Mouse (Mus musculus): ENCODE results near the gene Spata2. TPM values are rescaled to one million over a fixed set of nuclear protein-coding genes. Genes with fewer than 3 reads are reported as not detected.

Spata2 gene
- polyA plus RNA-seq, 1 experiment from 2014 or later = 16.0 TPM

DNA sequence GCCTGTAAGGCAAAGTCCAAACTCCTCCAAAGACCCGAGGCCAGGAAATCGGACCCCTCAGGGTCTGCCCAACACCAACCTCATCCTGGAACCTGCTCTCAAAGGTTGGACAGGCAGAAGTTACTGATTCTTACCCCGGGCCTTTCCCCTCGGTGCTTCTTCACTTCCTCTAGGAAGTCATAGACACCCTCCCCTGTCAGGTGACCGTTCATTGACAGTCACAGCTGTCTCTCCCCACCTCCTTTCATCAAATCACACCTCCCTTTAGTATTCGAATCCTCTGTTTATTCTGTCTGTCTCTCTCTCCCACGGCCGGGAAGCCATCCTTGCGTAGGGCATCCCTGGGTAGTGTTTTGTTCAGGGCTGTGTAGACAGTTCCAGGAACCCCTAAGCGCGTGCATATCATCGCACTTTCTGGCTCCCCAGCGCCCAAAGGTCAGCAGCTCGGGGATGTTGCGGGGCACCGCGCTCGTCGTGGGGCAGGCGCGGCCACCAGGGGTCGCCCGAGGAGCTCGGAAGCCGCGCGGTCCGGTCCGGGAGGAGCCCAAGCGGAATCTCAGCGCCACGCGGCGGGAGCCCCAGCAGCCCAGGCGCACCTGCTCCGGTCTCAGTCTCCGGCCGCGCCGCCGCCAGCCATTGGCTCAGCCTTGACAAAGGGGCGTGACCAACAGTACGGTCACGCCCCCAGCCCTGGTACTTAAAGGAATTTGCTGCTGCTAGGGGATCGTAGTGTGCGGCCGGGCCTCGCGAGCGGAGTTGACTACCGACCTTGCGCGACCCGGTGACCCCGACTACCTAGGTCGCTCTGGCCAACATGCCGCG, 45.0 kb upstream of the Spata2 start, which contains the start of gene Snai1:
Snai1 (plus strand) TSS at position 720 of the 822 bp plus-strand sequence.
- H3K27me3 ChIP-seq (ENCODE audit: control insufficient read depth, insufficient read depth, low read length) = peaks cover 8% of the 10 kb centered on the region
- peak within 1 kb of the TSS; percentile 93 for H3K4me3 ChIP-seq (ENCODE audit: low read depth, low read length)
- under 1% methylated on average over 58 of the region's 58 CpGs for WGBS
- H3K9me3 ChIP-seq (ENCODE audit: control insufficient read depth, low read length) = no peaks in the 10 kb centered on the region
- H3K36me3 ChIP-seq (ENCODE audit: control insufficient read depth, insufficient read depth, low read length) = peaks cover 6% of the 10 kb centered on the region
- ATAC-seq (ENCODE audit: insufficient number of reproducible peaks, low FRiP score, low TSS enrichment, low read depth) = peak; percentile 89
- H3K27ac ChIP-seq (replicated peaks; ENCODE audit: low read depth, low read length) = peak within 1 kb of the TSS; percentile 73
- peaks cover 39% of the 10 kb centered on the region for H3K4me1 ChIP-seq (ENCODE audit: control insufficient read depth, insufficient read depth, low read length)
- H3K4me2 ChIP-seq (ENCODE audit: low read depth, severe bottlenecking) = peak within 1 kb of the TSS; percentile 94
- DNase-seq (ENCODE audit: low spot score) = peak; percentile 98
- peak within 1 kb of the TSS; percentile 76 for H3K9ac ChIP-seq (ENCODE audit: low read length)

DNA sequence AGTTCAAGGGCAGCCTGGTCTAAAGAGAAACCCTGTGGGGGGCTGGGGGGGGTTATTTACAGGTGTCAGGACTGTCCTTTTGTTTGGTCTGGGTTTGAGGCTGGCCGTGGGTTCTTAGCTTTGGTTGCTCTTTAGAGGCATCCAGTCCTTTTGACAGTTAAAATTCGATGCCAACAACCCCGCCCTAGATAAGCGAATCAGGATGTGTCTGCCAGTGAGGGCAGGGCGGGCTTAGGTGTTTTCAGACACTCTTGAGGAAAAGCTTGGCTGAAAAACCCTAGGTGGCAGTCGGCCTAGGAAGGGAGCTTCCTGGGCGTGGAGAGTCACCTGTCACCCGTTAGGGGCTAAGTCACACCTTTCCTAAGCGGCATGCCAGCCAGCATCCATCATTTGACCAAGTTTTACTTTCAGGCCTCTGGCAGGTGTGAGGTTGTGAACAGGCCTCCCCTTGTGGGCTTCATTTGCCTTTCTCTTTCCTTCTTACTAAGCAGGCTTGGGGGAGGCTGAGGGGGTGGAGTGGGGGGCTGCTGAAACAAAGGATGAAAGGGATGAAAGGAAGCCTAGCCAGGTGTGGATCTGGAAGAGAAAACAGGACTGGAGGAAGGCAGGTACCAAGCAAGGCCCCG, 43.7 kb upstream of the Spata2 start:
- no peak overlapping the region for H3K9ac ChIP-seq (ENCODE audit: low read length)
- no peak overlapping the region for H3K27ac ChIP-seq (replicated peaks; ENCODE audit: low read depth, low read length)
- no peak for ATAC-seq (ENCODE audit: insufficient number of reproducible peaks, low FRiP score, low TSS enrichment, low read depth)

DNA sequence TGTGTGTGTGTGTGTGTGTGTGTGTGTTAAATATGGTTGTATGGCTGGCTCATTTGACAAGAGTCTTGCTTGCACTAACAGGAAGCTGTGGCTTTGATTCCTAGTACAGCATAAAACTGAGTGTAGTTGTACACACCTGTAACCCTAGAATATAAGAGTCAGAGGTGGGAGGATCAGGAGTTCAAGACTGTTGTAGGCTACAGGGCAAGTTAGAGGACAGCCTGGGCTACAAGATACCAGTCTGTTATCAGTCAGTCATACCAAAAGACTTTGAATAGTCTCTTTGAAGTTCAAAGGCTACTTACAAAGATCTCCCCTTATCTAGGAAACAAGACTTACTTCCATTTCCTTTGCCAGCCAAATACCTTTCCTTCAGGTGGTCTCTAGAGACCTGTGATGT, 41.2 kb upstream of the Spata2 start:
- 0 out of 2 replicates have a peak, but pooled peaks cover 2% of the 10 kb centered on the region for H3K36me3 ChIP-seq (ENCODE audit: control insufficient read depth, insufficient read depth, low read length)
- H3K9me3 ChIP-seq (ENCODE audit: control insufficient read depth, low read length) = no peaks in the 10 kb centered on the region
- ATAC-seq (ENCODE audit: insufficient number of reproducible peaks, low FRiP score, low TSS enrichment, low read depth) (no peak), DNase-seq (ENCODE audit: low spot score) (no peak)
- H3K4me3 ChIP-seq (ENCODE audit: low read depth, low read length) = no peak overlapping the region
- H3K9ac ChIP-seq (ENCODE audit: low read length) = no peak overlapping the region
- peaks cover 7% of the 10 kb centered on the region for H3K4me1 ChIP-seq (ENCODE audit: control insufficient read depth, insufficient read depth, low read length)
- peaks cover 8% of the 10 kb centered on the region for H3K27me3 ChIP-seq (ENCODE audit: control insufficient read depth, insufficient read depth, low read length)
- no peak overlapping the region for H3K27ac ChIP-seq (replicated peaks; ENCODE audit: low read depth, low read length)
- no peak overlapping the region for H3K4me2 ChIP-seq (ENCODE audit: low read depth, severe bottlenecking)

More for the DNA sequence above, 43.7 kb upstream of the Spata2 start:
- Histone ChIP-seq H3K4me3 (ENCODE audit: low read depth, low read length) (no peak overlapping the region), H3K36me3 (ENCODE audit: control insufficient read depth, insufficient read depth, low read length) (0 out of 2 replicates have a peak, but pooled peaks cover 2% of the 10 kb centered on the region), H3K4me2 (ENCODE audit: low read depth, severe bottlenecking) (no peak overlapping the region), H3K27me3 (ENCODE audit: control insufficient read depth, insufficient read depth, low read length) (peaks cover 8% of the 10 kb centered on the region), H3K4me1 (ENCODE audit: control insufficient read depth, insufficient read depth, low read length) (peaks cover 26% of the 10 kb centered on the region), H3K9me3 (ENCODE audit: control insufficient read depth, low read length) (no peaks in the 10 kb centered on the region)
- no peak for DNase-seq (ENCODE audit: low spot score)
- WGBS = 31% methylated on average over 10 of the region's 10 CpGs

DNA sequence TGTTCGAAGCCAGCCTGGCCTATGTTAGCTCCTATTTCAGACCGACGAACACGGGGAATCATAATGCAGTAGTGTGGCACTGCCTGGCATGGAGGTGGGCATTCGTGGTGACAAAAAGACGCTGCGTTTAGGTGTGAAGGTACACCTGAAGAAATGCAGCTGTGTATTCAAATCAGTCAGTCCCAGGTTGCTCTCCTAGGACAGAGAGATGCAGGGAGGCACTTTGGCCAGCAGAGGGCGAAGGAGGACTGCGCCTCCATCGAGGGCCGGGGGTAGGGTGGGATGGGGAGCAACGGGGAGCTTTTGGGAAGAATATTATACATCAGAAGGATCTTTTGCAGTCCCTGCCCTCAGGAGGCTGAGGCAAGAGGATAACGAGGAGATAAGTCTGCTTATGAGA, 39.4 kb upstream of the Spata2 start:
- Histone ChIP-seq H3K4me2 (ENCODE audit: low read depth, severe bottlenecking) (no peak overlapping the region), H3K4me3 (ENCODE audit: low read depth, low read length) (no peak overlapping the region), H3K4me1 (ENCODE audit: control insufficient read depth, insufficient read depth, low read length) (peaks cover under 1% of the 10 kb centered on the region), H3K9ac (ENCODE audit: low read length) (no peak overlapping the region), H3K27me3 (ENCODE audit: control insufficient read depth, insufficient read depth, low read length) (peaks cover 3% of the 10 kb centered on the region), H3K36me3 (ENCODE audit: control insufficient read depth, insufficient read depth, low read length) (no peaks in the 10 kb centered on the region), H3K9me3 (ENCODE audit: control insufficient read depth, low read length) (no peaks in the 10 kb centered on the region), H3K27ac (replicated peaks; ENCODE audit: low read depth, low read length) (no peak overlapping the region)
- ATAC-seq (ENCODE audit: insufficient number of reproducible peaks, low FRiP score, low TSS enrichment, low read depth) (no peak), DNase-seq (ENCODE audit: low spot score) (peak; percentile 80)
- WGBS = 19% methylated on average over 13 of the region's 13 CpGs

DNA sequence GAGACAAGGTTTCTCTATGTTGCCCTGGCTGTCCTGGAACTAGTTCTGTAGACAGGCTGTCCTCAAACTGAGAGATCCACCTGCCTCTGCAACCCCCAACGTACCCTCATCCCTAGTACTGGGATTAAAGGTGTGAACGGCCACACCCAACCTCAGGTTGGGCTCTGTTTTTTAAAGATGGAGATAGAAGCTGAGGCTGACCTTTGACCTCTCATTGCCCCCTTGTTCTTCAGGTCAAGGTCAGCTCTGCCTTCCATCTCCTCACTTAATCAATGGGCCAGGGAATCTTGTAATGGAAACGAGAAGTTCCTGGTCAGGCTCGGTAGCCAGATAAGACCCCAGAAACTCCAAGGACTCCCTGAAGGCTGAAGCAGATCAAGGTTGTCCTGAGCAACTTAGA, 37.8 kb upstream of the Spata2 start:
- ATAC-seq (ENCODE audit: insufficient number of reproducible peaks, low FRiP score, low TSS enrichment, low read depth) (no peak), DNase-seq (ENCODE audit: low spot score) (no peak)
- no peaks in the 10 kb centered on the region for H3K4me1 ChIP-seq (ENCODE audit: control insufficient read depth, insufficient read depth, low read length)
- no peak overlapping the region for H3K4me3 ChIP-seq (ENCODE audit: low read depth, low read length)
- H3K27ac ChIP-seq (replicated peaks; ENCODE audit: low read depth, low read length) = no peak overlapping the region
- no peaks in the 10 kb centered on the region for H3K9me3 ChIP-seq (ENCODE audit: control insufficient read depth, low read length)
- H3K4me2 ChIP-seq (ENCODE audit: low read depth, severe bottlenecking) = no peak overlapping the region
- 71% methylated on average over 4 of the region's 4 CpGs for WGBS
- no peaks in the 10 kb centered on the region for H3K36me3 ChIP-seq (ENCODE audit: control insufficient read depth, insufficient read depth, low read length)
- no peak overlapping the region for H3K9ac ChIP-seq (ENCODE audit: low read length)
- H3K27me3 ChIP-seq (ENCODE audit: control insufficient read depth, insufficient read depth, low read length) = no peaks in the 10 kb centered on the region

DNA sequence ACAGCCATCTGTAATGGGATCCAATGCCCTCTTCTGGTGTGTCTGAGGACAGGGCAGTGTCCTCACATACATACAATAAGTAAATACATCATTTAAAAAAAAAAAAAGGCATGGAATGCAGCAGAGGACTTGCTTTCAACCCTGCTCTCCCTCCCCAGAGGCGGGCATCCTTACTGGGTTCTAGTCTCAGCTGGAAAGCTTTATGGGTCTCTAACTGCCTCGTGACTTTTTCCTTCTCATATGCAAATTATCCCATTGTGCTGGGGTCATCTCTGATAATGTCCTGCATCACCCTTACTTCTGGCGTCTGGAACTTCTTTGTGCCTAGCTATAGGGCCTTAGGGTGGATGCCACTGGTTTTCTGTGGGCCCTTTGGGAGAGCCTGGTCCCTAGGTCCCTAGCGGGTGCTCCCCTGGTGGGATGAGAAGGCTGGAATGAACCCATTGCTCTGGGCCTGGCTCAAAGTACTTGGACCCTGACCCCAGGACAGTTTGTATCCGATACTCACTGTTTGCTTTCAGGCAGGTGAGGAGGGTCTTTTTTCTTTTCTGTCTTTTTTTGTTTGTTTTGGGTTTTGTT, 37.3 kb upstream of the Spata2 start:
- WGBS = 44% methylated on average over 5 of the region's 5 CpGs
- no peaks in the 10 kb centered on the region for H3K36me3 ChIP-seq (ENCODE audit: control insufficient read depth, insufficient read depth, low read length)
- no peaks in the 10 kb centered on the region for H3K27me3 ChIP-seq (ENCODE audit: control insufficient read depth, insufficient read depth, low read length)
- no peaks in the 10 kb centered on the region for H3K9me3 ChIP-seq (ENCODE audit: control insufficient read depth, low read length)
- no peak overlapping the region for H3K27ac ChIP-seq (replicated peaks; ENCODE audit: low read depth, low read length)
- no peak overlapping the region for H3K4me2 ChIP-seq (ENCODE audit: low read depth, severe bottlenecking)
- H3K4me1 ChIP-seq (ENCODE audit: control insufficient read depth, insufficient read depth, low read length) = no peaks in the 10 kb centered on the region
- DNase-seq (ENCODE audit: low spot score) (no peak), ATAC-seq (ENCODE audit: insufficient number of reproducible peaks, low FRiP score, low TSS enrichment, low read depth) (no peak)
- no peak overlapping the region for H3K9ac ChIP-seq (ENCODE audit: low read length)
- H3K4me3 ChIP-seq (ENCODE audit: low read depth, low read length) = no peak overlapping the region

DNA sequence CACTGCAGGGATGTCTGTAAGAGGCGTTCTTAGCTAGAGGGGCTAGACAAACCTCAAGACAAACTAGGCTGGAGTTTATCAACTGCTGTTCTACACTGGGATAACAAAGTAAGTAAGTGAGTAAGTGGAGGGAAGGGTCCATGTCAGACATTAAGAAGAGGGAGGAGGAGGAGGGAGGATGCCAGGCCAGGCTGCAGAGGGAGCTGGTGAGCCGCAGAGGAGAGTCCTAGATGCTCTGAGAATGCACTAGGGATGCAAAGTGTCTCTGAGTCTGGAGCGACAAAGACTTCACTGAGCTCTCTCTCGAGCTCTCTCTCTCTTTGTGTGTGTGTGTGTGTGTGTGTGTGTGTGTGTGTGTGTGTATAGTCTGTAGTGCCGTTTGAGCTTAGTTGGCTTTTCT, 35.6 kb upstream of the Spata2 start:
- no peak overlapping the region for H3K27ac ChIP-seq (replicated peaks; ENCODE audit: low read depth, low read length)
- no peaks in the 10 kb centered on the region for H3K27me3 ChIP-seq (ENCODE audit: control insufficient read depth, insufficient read depth, low read length)
- peak; percentile 51 for DNase-seq (ENCODE audit: low spot score)
- no peak for ATAC-seq (ENCODE audit: insufficient number of reproducible peaks, low FRiP score, low TSS enrichment, low read depth)
- H3K4me1 ChIP-seq (ENCODE audit: control insufficient read depth, insufficient read depth, low read length) = no peaks in the 10 kb centered on the region
- H3K9me3 ChIP-seq (ENCODE audit: control insufficient read depth, low read length) = no peaks in the 10 kb centered on the region
- no peaks in the 10 kb centered on the region for H3K36me3 ChIP-seq (ENCODE audit: control insufficient read depth, insufficient read depth, low read length)
- H3K4me3 ChIP-seq (ENCODE audit: low read depth, low read length) = no peak overlapping the region
- WGBS = 19% methylated on average over 5 of the region's 5 CpGs
- H3K4me2 ChIP-seq (ENCODE audit: low read depth, severe bottlenecking) = no peak overlapping the region
- no peak overlapping the region for H3K9ac ChIP-seq (ENCODE audit: low read length)

DNA sequence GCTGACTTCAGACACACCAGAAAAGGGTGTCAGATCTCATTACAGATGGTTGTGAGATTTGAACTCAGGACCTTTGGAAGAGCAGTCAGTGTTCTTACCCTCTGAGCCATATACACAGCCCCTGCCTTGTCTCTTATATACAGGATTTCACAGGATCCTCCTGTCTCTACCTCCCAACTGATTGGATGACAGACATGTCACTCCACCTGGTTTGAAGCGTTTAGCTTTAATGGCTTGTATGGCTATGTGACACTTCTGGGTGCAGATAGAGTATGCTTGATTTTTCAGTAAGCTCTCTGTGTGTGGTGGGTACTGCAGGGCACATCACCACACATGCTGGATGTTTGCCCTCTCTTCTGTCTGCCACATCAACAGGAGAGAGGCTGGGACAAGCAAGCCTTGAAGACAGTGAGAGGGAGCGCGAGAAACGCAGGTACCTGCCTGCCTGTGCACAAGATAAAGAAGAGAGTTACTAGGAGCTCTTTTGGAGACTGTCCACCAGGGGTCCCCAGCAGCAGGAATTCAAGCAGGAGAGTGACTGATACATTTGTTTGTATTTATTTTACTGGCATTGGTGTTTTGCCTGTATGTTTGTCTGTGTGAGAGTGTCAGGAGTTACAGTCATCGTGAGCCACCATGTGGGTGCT, 27.0 kb upstream of the Spata2 start:
- Histone ChIP-seq H3K9ac (ENCODE audit: low read length) (no peak overlapping the region), H3K4me1 (ENCODE audit: control insufficient read depth, insufficient read depth, low read length) (no peaks in the 10 kb centered on the region), H3K27ac (replicated peaks; ENCODE audit: low read depth, low read length) (no peak overlapping the region), H3K9me3 (ENCODE audit: control insufficient read depth, low read length) (no peaks in the 10 kb centered on the region), H3K4me2 (ENCODE audit: low read depth, severe bottlenecking) (no peak overlapping the region), H3K4me3 (ENCODE audit: low read depth, low read length) (no peak overlapping the region), H3K36me3 (ENCODE audit: control insufficient read depth, insufficient read depth, low read length) (peaks cover 20% of the 10 kb centered on the region), H3K27me3 (ENCODE audit: control insufficient read depth, insufficient read depth, low read length) (no peaks in the 10 kb centered on the region)
- DNase-seq (ENCODE audit: low spot score) (no peak), ATAC-seq (ENCODE audit: insufficient number of reproducible peaks, low FRiP score, low TSS enrichment, low read depth) (no peak)
- 80% methylated on average over 5 of the region's 5 CpGs for WGBS
